Mouse (Mus musculus): ENCODE measurements around the gene Prss44.

DNA sequence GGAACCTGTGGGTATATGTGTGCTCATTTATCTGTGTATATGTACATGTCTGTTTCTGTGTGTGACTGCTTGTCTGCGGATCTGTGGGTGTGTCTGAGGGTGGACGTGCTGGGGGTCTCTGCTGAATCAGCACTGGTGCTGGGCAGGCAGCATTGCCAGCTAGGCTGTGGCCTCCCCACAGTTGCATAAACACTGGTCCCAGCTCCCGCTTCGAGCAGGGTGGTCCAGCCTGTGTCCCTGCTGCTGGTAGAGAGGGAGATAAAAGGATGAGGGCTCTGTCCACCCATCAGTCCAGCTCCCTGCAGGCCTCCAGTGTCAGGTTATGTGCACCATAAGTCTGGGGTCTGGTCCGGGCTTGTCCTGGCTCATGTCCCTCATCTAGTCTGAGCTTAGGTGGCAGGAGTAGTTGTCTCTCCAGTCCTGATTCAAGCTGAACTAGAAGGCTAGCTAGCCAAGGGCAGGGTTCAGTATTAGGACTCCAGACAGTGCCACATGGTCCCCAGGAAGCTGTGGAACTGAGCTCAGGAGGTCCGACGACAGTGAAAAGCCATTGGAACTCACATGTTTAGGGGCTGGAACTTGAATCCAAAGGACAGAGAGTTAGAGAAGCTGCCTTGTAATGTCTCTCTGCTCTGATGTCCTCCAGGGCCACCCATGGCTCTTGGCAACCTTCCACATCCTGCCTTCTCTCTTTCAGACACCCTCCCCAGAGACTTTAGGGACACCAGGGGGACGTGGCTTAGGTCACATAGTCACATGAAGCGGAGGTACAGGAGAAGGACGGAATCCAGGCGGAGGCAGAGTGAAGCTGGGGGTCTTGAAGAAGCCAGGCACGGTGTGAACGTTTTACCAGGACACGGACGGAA lies 39.2 kb upstream of the Prss44 start:
- TF ChIP-seq CTCF (IDR thresholded peaks at IDR 0.05; ENCODE audit: borderline replicate concordance, insufficient read depth, low read depth, low read length) = no peak
- TF ChIP-seq POLR2A (IDR thresholded peaks at IDR 0.05; ENCODE audit: borderline replicate concordance, insufficient read depth, low read length) = no peak

All from cerebellum, adult 2 months (tissue).